Mouse (Mus musculus) heart, postnatal 0 days (tissue): ENCODE measurements around the gene Mcm7. TPM values are rescaled to one million over a fixed set of nuclear protein-coding genes. Genes with fewer than 3 reads are reported as not detected.

Experiments
- ATAC-seq: fragments of 200-750 bp; cut with Nextera tagmentation; 2 replicates; pipeline ENCODE4 v1.8.0; 2017; ENCODE audit warnings: low read depth, moderate number of reproducible peaks, moderate library complexity; ENCODE audit not compliant: insufficient read depth
- DNase-seq: peaks from one replicate; pipeline ENCODE4 v3.0.0-alpha.2; 2016; ENCODE audit warnings: low spot score
- H3K27ac ChIP-seq: fragments of 300-500 bp; sonication (generic); 2 replicates; pipeline ENCODE4 v1.5.1; 2014; ENCODE audit warnings: low read depth, mild to moderate bottlenecking
- H3K27me3 ChIP-seq: fragments of 300-500 bp; sonication (generic); 2 replicates; pipeline ENCODE4 v1.6.1; 2014; ENCODE audit warnings: low read length, mixed read lengths; ENCODE audit not compliant: control insufficient read depth, insufficient read depth
- H3K36me3 ChIP-seq: fragments of 300-500 bp; sonication (generic); replicated peaks from 2 replicates; pipeline ENCODE4 v1.6.1; 2014; ENCODE audit warnings: low read length, mixed read lengths; ENCODE audit not compliant: control insufficient read depth, insufficient read depth
- H3K4me1 ChIP-seq: fragments of 300-500 bp; sonication (generic); 2 replicates; pipeline ENCODE4 v1.6.1; 2014; ENCODE audit warnings: antibody characterized with exemption; ENCODE audit not compliant: control insufficient read depth, insufficient read depth
- H3K4me2 ChIP-seq: fragments of 300-500 bp; sonication (generic); 2 replicates; pipeline ENCODE4 v1.6.1; 2014; ENCODE audit warnings: low read depth, mild to moderate bottlenecking, low read length, moderate library complexity
- H3K4me3 ChIP-seq: fragments of 300-500 bp; sonication (generic); 2 replicates; pipeline ENCODE4 v1.5.1; 2014; ENCODE audit warnings: low read depth, low read length
- H3K9ac ChIP-seq: fragments of 300-500 bp; sonication (generic); replicated peaks from 2 replicates; pipeline ENCODE4 v1.6.1; 2014; ENCODE audit warnings: low read depth, low read length, mixed read lengths
- H3K9me3 ChIP-seq: fragments of 300-500 bp; sonication (generic); replicated peaks from 2 replicates; pipeline ENCODE4 v1.6.1; 2016; ENCODE audit warnings: low read length; ENCODE audit not compliant: control insufficient read depth
- CTCF ChIP-seq: IDR thresholded peaks from 2 replicates; pipeline ENCODE4 v1.5.1; 2016; ENCODE audit warnings: antibody characterized with exemption, control low read depth, low read depth
- EP300 ChIP-seq: IDR thresholded peaks from 2 replicates; pipeline ENCODE4 v1.6.1; 2016; ENCODE audit warnings: antibody characterized with exemption, low read depth
- WGBS: fragments of 180-500 bp; shearing (Covaris S2); extraction: QIAGEN DNeasy Blood & Tissue Kit; methylation state at CpG from one replicate; pipeline ENCODE4 v1.1.7; 2014; 5-methylcytosine and 5-hydroxymethylcytosine counted together
- polyA plus RNA-seq: library from polyadenylated mRNA; unstranded; fragments of >200 nt; fragmentation: Nextera tagmentation; extraction: Ambion mirVana; gene quantifications from 2 replicates; pipeline ENCODE4 v1.2.1, GENCODE M21; 2015
- total RNA-seq: library from RNA; depleted of rRNA; stranded (reverse); fragments of >200 nt; gene quantifications from 2 replicates; pipeline ENCODE4 v1.2.3, GENCODE M21; 2014; ENCODE audit warnings: low replicate concordance

Mcm7 gene
- total and polyA plus RNA-seq, 2 experiments from 2014 or later, result 33.3 to 39.5 TPM

DNA sequence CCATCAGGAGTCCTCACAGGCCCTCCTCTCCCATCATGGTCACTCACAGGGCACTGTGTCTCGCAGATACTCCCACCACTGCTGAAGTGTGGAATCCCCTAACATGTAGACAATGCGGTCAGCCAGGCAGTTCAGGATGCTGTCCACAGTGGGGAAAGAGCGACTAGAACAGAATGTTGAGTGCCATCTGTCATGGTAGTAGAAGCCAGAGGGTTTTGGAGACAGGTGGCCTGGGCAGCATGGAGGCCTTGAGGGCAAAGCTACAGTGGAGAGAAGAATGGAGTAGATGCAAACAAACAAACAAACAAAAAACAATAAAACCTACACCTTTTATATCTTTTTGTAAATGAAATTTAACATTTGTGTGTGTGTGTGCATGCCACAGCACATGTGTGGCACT, 29.9 kb upstream of the Mcm7 start:
- H3K4me2 ChIP-seq, result no peak overlapping the region
- H3K4me1 ChIP-seq, result no peaks in the 10 kb centered on the region
- ATAC-seq (no peak), DNase-seq (no peak)
- peaks cover 5% of the 10 kb centered on the region; the same call in 1 of the 2 replicates for H3K9me3 ChIP-seq
- H3K4me3 ChIP-seq, result no peak overlapping the region
- TF ChIP-seq EP300 (no peak), CTCF (no peak)
- H3K27me3 ChIP-seq, result no peaks in the 10 kb centered on the region
- H3K27ac ChIP-seq, result no peak overlapping the region
- 85% methylated on average over 3 of the region's 3 CpGs for WGBS
- H3K9ac ChIP-seq, result no peak overlapping the region
- H3K36me3 ChIP-seq, result no peaks in the 10 kb centered on the region

DNA sequence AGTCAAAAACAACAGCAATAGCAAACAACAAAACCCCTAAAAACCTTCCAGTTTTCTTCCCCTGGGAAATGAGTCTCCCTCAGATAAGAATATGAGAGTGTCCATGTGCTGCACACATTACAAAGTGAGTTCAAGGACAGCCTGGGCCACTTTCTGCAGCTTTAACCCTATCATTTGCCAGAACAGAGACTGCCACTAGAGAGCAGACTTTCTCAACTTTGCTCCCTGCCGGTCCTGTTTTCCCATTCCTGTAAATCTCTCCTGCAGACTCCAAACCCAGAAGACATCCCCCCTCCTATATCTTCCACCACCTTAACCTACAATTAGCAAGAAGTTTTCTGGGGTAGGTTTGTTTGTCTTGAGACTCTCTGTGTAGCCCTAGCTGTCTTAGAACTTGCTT, 27.4 kb upstream of the Mcm7 start:
- TF ChIP-seq EP300 (no peak), CTCF (peak; percentile 34)
- DNase-seq (no peak), ATAC-seq (no peak)
- H3K36me3 ChIP-seq, result no peaks in the 10 kb centered on the region
- H3K9me3 ChIP-seq, result peaks cover 4% of the 10 kb centered on the region; the same call in 1 of the 2 replicates
- no peak overlapping the region for H3K9ac ChIP-seq
- peaks cover 6% of the 10 kb centered on the region; the same call in 1 of the 2 replicates for H3K4me1 ChIP-seq
- no peaks in the 10 kb centered on the region for H3K27me3 ChIP-seq
- H3K4me2 ChIP-seq, result no peak overlapping the region
- H3K27ac ChIP-seq, result no peak overlapping the region
- H3K4me3 ChIP-seq, result no peak overlapping the region
- 11% methylated on average over 1 of the region's 1 CpGs for WGBS

DNA sequence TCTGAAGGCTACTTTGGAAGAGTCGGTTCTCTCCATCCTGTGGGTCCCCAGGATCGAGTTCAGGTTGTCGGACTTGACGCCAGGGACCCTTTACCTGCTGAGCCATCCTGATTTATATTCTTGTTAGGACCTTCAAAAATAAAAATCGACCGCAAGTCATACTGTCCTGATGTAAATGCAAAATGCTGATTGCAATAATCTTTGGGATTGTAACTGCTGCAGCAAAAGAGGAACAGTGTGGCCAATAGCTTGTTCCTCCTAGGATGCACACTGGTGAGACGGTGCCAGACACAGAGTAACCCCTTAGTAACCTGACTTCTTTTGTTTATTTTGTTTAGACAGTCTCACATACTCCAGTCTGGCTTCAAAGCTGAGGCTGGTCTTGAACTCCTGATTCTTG, 23.2 kb upstream of the Mcm7 start:
- H3K4me3 ChIP-seq, result peak overlapping the region; percentile 73; the same call in 1 of the 2 replicates
- H3K36me3 ChIP-seq, result 0 out of 2 replicates have a peak, but pooled peaks cover 2% of the 10 kb centered on the region
- DNase-seq, result no peak
- no peaks in the 10 kb centered on the region for H3K9me3 ChIP-seq
- H3K9ac ChIP-seq, result no peak overlapping the region
- 74% methylated on average over 7 of the region's 7 CpGs for WGBS
- H3K4me2 ChIP-seq, result peak overlapping the region; percentile 85; the same call in 1 of the 2 replicates
- H3K27ac ChIP-seq, result no peak overlapping the region
- TF ChIP-seq CTCF, result no peak
- no peak for TF ChIP-seq EP300
- no peak for ATAC-seq
- H3K4me1 ChIP-seq, result peaks cover 6% of the 10 kb centered on the region; the same call in 1 of the 2 replicates
- H3K27me3 ChIP-seq, result no peaks in the 10 kb centered on the region

DNA sequence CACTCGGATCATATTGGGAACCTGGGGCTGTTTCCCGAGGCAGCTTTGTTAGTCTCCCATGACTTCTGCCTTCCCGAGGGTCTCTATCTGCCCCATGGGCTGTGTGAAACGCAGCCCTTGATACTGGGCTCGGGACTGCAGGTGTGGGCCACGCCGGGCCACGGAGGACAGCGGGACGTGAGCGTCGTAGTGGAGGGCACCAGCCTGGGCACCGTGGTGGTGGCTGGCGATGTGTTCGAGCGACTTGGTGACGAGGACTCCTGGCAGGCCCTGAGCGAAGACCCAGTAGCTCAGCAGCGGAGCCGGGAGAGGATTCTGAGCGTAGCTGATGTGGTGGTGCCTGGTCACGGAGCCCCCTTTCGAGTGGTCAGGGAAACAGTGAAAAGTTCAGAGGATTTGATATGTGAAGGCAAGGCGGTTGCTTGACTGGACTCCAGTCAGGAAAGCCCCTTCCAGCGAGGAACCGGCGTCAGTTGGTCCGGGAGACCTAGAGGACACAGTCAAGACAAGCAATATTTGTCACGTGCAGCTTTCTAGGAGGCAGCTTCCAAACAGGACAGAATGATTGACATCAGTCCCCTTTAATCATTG, 22.6 kb upstream of the Mcm7 start:
- peak overlapping the region; percentile 85 for H3K27ac ChIP-seq
- peak overlapping the region; percentile 73 for H3K4me3 ChIP-seq
- peak overlapping the region; percentile 77 for H3K9ac ChIP-seq
- peak overlapping the region; percentile 85 for H3K4me2 ChIP-seq
- H3K27me3 ChIP-seq, result no peaks in the 10 kb centered on the region
- H3K36me3 ChIP-seq, result peaks cover 2% of the 10 kb centered on the region; the same call in 1 of the 2 replicates
- ATAC-seq, result peak; percentile 47; the same call in 1 of the 2 replicates
- H3K4me1 ChIP-seq, result peaks cover 6% of the 10 kb centered on the region; the same call in 1 of the 2 replicates
- H3K9me3 ChIP-seq, result no peaks in the 10 kb centered on the region
- DNase-seq, result peak; percentile 25
- TF ChIP-seq EP300 (no peak), CTCF (no peak)
- WGBS, result under 1% methylated on average over 29 of the region's 29 CpGs

DNA sequence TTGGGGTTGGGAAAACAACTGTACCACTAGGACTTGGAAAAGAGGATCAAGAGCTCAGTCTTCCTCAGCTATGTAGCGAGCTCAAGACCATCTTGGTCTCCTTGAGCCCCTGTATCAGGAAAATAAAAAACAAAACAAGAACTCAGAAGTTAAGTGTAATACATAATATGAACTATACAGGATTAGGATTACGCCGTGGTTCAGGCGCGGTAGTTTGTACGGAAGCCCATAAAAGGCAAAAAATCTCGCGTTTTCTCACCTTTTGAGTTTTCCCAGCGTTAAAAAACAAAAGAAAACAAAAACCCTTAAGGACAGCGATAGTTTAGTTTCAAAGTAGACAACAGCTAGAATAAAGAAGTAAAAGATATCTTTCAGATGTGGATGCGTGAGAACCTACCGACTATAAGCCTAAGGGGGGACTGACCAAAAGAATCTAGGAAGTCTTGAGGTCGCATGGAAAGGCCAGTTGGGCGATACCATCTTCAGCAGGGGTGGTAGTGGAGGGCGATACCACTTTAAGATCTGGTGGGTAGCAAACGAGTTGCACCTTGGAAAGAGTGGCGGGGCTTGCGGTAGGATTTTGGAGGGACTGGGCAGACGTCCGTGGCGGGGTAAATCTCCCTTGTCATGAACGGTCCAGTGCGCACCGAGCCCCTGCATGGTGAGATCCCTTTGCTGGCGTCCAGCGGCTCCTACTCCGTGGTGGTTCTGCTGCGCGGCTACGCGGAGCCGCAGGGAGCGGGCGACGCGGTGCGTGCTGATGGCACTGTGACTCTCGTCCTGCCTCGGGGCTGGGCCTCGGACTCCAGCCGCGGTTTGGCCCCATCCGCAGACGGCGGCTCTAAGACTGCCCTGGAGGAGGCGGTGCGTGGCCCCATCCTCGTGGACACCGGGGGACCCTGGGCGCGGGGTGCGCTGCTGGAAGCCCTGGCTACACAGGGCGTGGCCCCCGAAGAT, 21.8 kb upstream of the Mcm7 start, which contains the start of gene Mblac1:
TSS of gene Mblac1 (plus strand) at position 544 of the 957 bp plus-strand sequence.
- 0 out of 2 replicates have a peak, but pooled peaks have one; percentile 1 for TF ChIP-seq CTCF
- no peak for TF ChIP-seq EP300
- H3K36me3 ChIP-seq, result peaks cover 2% of the 10 kb centered on the region; the same call in 1 of the 2 replicates
- peak within 1 kb of the TSS; percentile 73 for H3K4me3 ChIP-seq
- WGBS, result 7% methylated on average over 53 of the region's 54 CpGs
- H3K9me3 ChIP-seq, result no peaks in the 10 kb centered on the region
- H3K27ac ChIP-seq, result peak within 1 kb of the TSS; percentile 85
- DNase-seq (peak; percentile 80), ATAC-seq (peak; percentile 86)
- no peaks in the 10 kb centered on the region for H3K27me3 ChIP-seq
- H3K4me1 ChIP-seq, result peaks cover 6% of the 10 kb centered on the region; the same call in 1 of the 2 replicates
- H3K4me2 ChIP-seq, result peak within 1 kb of the TSS; percentile 85
- peak within 1 kb of the TSS; percentile 77 for H3K9ac ChIP-seq
